Mouse (Mus musculus): ENCODE results near the gene Myo15. TPM values are rescaled to one million over a fixed set of nuclear protein-coding genes. Genes with fewer than 3 reads are reported as not detected.
A peak's percentile ranks its signal among the peaks of the same experiment; 100 is the strongest.
"Not testable (repeated sequence)": the region's sequence is repeated elsewhere in the genome, so short reads cannot be mapped to it uniquely, and the experiment has no call there.

Gene Myo15
- polyA plus RNA-seq, 1 experiment from 2014 or later = 0.13 TPM

- Histone ChIP-seq H3K9me3 (replicated peaks; ENCODE audit: low read length) (no peaks in the 10 kb centered on the region), H3K4me2 (ENCODE audit: low read length) (peak overlapping the region; percentile 84), H3K4me3 (replicated peaks; ENCODE audit: low read depth, low read length) (peak overlapping the region; percentile 93), H3K27ac (no peak overlapping the region), H3K27me3 (ENCODE audit: insufficient read depth, low read length) (no peaks in the 10 kb centered on the region), H3K36me3 (ENCODE audit: insufficient read depth, low read length) (peaks cover 11% of the 10 kb centered on the region; the same call in 1 of the 2 replicates), H3K4me1 (replicated peaks; ENCODE audit: insufficient read depth, low read length) (peaks cover 31% of the 10 kb centered on the region), H3K9ac (ENCODE audit: low read depth, low read length) (peak overlapping the region; percentile 96)
- ATAC-seq (replicated peaks; ENCODE audit: low FRiP score, low read depth) (no peak), DNase-seq (ENCODE audit: low spot score) (no peak)
- no peak for TF ChIP-seq CTCF (IDR thresholded peaks at IDR 0.05; ENCODE audit: low read depth)
- 4% methylated on average over 2 of the region's 2 CpGs for WGBS
These were observed 70.4 kb downstream of the Myo15 start for GRCm38 (mm10) chr11:60539540-60539939.

DNA sequence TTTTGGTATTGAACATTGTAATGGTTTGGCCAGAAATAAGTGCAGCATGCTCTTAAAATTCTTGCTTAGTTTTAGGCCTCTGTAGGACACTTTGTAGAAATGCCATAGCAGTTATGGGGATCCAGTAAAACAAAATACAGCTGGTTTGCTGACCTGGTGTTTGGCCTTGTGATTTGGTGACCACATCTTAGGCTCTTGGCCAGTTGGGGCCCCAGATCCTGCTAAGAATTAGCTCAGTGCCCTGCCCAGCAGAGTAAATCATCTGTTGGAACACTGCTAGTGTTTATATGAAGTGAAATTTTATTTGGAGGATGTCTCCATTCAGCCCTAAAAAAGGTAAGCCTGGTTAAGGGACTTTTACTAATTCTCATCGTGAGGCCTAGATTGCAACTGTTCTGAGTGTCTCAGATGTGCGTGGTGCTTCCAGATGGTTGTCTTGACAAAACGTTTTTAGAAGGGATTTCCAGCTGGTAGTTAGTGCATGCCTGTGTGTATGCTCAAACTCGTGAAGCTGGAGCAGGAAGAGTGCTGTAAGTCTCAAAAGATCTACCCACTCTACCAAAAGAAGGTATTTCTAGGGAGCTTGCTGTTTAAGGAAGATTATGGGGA is 71.0 kb downstream of the Myo15 start:
- no peak for TF ChIP-seq CTCF (IDR thresholded peaks at IDR 0.05; ENCODE audit: low read depth)
- Histone ChIP-seq H3K9me3 (replicated peaks; ENCODE audit: low read length) (no peaks in the 10 kb centered on the region), H3K27me3 (ENCODE audit: insufficient read depth, low read length) (no peaks in the 10 kb centered on the region), H3K9ac (ENCODE audit: low read depth, low read length) (peak overlapping the region; percentile 28; the same call in 1 of the 2 replicates), H3K36me3 (ENCODE audit: insufficient read depth, low read length) (peaks cover 11% of the 10 kb centered on the region; the same call in 1 of the 2 replicates), H3K4me1 (replicated peaks; ENCODE audit: insufficient read depth, low read length) (peaks cover 34% of the 10 kb centered on the region), H3K4me3 (replicated peaks; ENCODE audit: low read depth, low read length) (peak overlapping the region; percentile 23), H3K27ac (no peak overlapping the region), H3K4me2 (ENCODE audit: low read length) (peak overlapping the region; percentile 84)
- ATAC-seq (replicated peaks; ENCODE audit: low FRiP score, low read depth) (no peak), DNase-seq (ENCODE audit: low spot score) (peak; percentile 46)
- 2% methylated on average over 4 of the region's 4 CpGs for WGBS

GRCm38 (mm10) chr11:60540761-60541160 is 71.6 kb downstream of the Myo15 start:
- H3K4me2 ChIP-seq (ENCODE audit: low read length) = peak overlapping the region; percentile 84
- ATAC-seq (replicated peaks; ENCODE audit: low FRiP score, low read depth) (no peak), DNase-seq (ENCODE audit: low spot score) (peak; percentile 34)
- peaks cover 34% of the 10 kb centered on the region for H3K4me1 ChIP-seq (replicated peaks; ENCODE audit: insufficient read depth, low read length)
- peak overlapping the region; percentile 28; the same call in 1 of the 2 replicates for H3K9ac ChIP-seq (ENCODE audit: low read depth, low read length)
- H3K27me3 ChIP-seq (ENCODE audit: insufficient read depth, low read length) = no peaks in the 10 kb centered on the region
- WGBS = 34% methylated on average over 2 of the region's 2 CpGs
- TF ChIP-seq CTCF (IDR thresholded peaks at IDR 0.05; ENCODE audit: low read depth) = no peak
- peak overlapping the region; percentile 23 for H3K4me3 ChIP-seq (replicated peaks; ENCODE audit: low read depth, low read length)
- peak overlapping the region; percentile 31; the same call in 1 of the 2 replicates for H3K27ac ChIP-seq
- no peaks in the 10 kb centered on the region for H3K9me3 ChIP-seq (replicated peaks; ENCODE audit: low read length)
- peaks cover 11% of the 10 kb centered on the region; the same call in 1 of the 2 replicates for H3K36me3 ChIP-seq (ENCODE audit: insufficient read depth, low read length)

DNA sequence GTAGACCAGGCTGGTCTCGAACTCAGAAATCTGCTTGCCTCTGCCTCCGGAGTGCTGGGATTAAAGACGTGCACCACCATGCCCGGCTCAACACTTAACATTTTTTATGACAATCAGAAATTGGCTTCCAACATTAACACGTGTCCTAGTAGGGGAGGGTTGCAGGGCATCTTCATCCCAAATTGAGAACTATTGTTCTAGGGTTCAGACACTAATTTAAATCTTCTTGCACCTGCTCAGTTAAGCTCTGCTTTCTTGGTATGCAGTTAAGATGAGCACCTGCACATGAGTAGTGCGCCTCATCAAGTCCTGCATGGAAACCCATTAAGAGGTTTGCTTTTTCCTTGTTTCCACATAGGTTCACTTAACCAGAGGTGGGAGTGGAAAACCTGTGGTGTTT is 72.7 kb downstream of the Myo15 start:
- Histone ChIP-seq H3K4me1 (replicated peaks; ENCODE audit: insufficient read depth, low read length) (peaks cover 29% of the 10 kb centered on the region), H3K9ac (ENCODE audit: low read depth, low read length) (no peak overlapping the region), H3K27me3 (ENCODE audit: insufficient read depth, low read length) (no peaks in the 10 kb centered on the region), H3K36me3 (ENCODE audit: insufficient read depth, low read length) (peaks cover 11% of the 10 kb centered on the region; the same call in 1 of the 2 replicates), H3K27ac (no peak overlapping the region), H3K9me3 (replicated peaks; ENCODE audit: low read length) (no peaks in the 10 kb centered on the region), H3K4me2 (ENCODE audit: low read length) (no peak overlapping the region), H3K4me3 (replicated peaks; ENCODE audit: low read depth, low read length) (no peak overlapping the region)
- DNase-seq (ENCODE audit: low spot score) (no peak), ATAC-seq (replicated peaks; ENCODE audit: low FRiP score, low read depth) (no peak)
- 84% methylated on average over 6 of the region's 6 CpGs for WGBS
- TF ChIP-seq CTCF (IDR thresholded peaks at IDR 0.05; ENCODE audit: low read depth) = no peak

- Histone ChIP-seq H3K4me1 (replicated peaks; ENCODE audit: insufficient read depth, low read length) (peaks cover 29% of the 10 kb centered on the region), H3K36me3 (ENCODE audit: insufficient read depth, low read length) (peaks cover 11% of the 10 kb centered on the region; the same call in 1 of the 2 replicates), H3K27ac (0 out of 2 replicates have a peak overlapping the region, but pooled peaks have one; percentile 5)
- DNase-seq (ENCODE audit: low spot score); H3K9ac ChIP-seq (ENCODE audit: low read depth, low read length); H3K4me3 ChIP-seq (replicated peaks; ENCODE audit: low read depth, low read length); ATAC-seq (replicated peaks; ENCODE audit: low FRiP score, low read depth); H3K4me2 ChIP-seq (ENCODE audit: low read length); H3K9me3 ChIP-seq (replicated peaks; ENCODE audit: low read length); H3K27me3 ChIP-seq (ENCODE audit: insufficient read depth, low read length): not testable (repeated sequence)
- 88% methylated on average over 5 of the region's 5 CpGs for WGBS
These were observed 74.1 kb downstream of the Myo15 start for GRCm38 (mm10) chr11:60543211-60543610.

DNA sequence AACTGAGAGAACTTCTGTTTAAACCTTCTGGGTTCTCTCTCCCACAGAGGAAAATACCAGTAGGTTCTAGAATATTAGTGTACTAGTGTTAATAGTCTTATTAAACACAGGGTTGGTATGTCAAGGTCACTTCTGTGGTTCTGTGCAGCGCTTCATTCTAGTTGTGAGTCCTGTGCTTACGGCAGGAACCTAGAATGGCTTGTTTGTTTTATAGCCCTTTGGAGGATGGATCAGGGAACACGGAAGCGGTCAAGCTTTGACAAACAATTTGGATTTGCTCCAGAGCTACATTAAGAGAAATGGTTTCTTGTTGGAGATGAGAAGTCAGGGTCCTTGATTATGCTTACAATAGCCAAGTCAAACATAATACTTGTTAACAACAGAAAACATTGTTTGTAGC is 76.3 kb downstream of the Myo15 start:
- 27% methylated on average over 4 of the region's 4 CpGs for WGBS
- no peak for TF ChIP-seq CTCF (IDR thresholded peaks at IDR 0.05; ENCODE audit: low read depth)
- Histone ChIP-seq H3K4me1 (replicated peaks; ENCODE audit: insufficient read depth, low read length) (peaks cover 22% of the 10 kb centered on the region), H3K27me3 (ENCODE audit: insufficient read depth, low read length) (no peaks in the 10 kb centered on the region), H3K36me3 (ENCODE audit: insufficient read depth, low read length) (peaks cover 27% of the 10 kb centered on the region; the same call in 1 of the 2 replicates), H3K4me2 (ENCODE audit: low read length) (0 out of 2 replicates have a peak overlapping the region, but pooled peaks have one; percentile 15), H3K9ac (ENCODE audit: low read depth, low read length) (no peak overlapping the region), H3K27ac (no peak overlapping the region), H3K4me3 (replicated peaks; ENCODE audit: low read depth, low read length) (no peak overlapping the region), H3K9me3 (replicated peaks; ENCODE audit: low read length) (no peaks in the 10 kb centered on the region)
- DNase-seq (ENCODE audit: low spot score) (no peak), ATAC-seq (replicated peaks; ENCODE audit: low FRiP score, low read depth) (no peak)

Data from kidney, postnatal 0 days (tissue).